Mouse (Mus musculus) embryonic stem cell, embryonic (primary cell): Measurements from ENCODE around the gene Cdh24.

Experiments
- CTCF ChIA-PET, 4 experiments: fragments of 300-600 bp in 2 of 4; fragments of 350-600 bp in 2 of 4; sonication (Branson Sonifier 250); formaldehyde crosslinking; loops; one replicate each; lab custom pipeline; 2022; ENCODE audit warnings: inconsistent platforms in 2 of 4; lab: Charles Lee
- POLR2A ChIA-PET, 4 experiments: fragments of 300-600 bp in 2 of 4; fragments of 350-600 bp in 2 of 4; sonication (Branson Sonifier 250); formaldehyde crosslinking; loops; one replicate each; lab custom pipeline; 2022; ENCODE audit warnings: antibody characterized with exemption in 4 of 4, inconsistent platforms in 1 of 4; lab: Charles Lee

Gene Cdh24

GRCm38 (mm10) chr14:54641305-54641969, at the start of gene Cdh24:
Cdh24 (minus strand) TSS chr14:54641364.
- ChIA-PET POLR2A (interaction anchor here (0.6 to 3.6 kb wide), 45 partner anchors 9 to 407 kb away, joined by 3 to 38 read pairs (median 4); partner anchors contain the start of genes Acin1 (in 2 of the 4), Haus4 (in 2 of the 4), Psmb5 (in 2 of the 4) and 1700123O20Rik (in 1 of the 4)), CTCF (interaction anchor here (0.5 to 4.2 kb wide), 57 partner anchors 9 to 1673 kb away, joined by 3 to 77 read pairs (median 4); partner anchors contain the start of genes 1700123O20Rik (in 2 of the 4), Psmb5 (in 2 of the 4), 4931414P19Rik (in 1 of the 4) and Acin1 (in 1 of the 4))

- ChIA-PET POLR2A (interaction anchor here in 3 of 4 experiments (0.6 to 2.4 kb wide), 46 partner anchors 8 to 464 kb away, joined by 3 to 18 read pairs (median 7); partner anchors contain the start of genes Cdh24 (in 2 of the 3), Cebpe (in 2 of the 3), Gm29776 (in 2 of the 3) and Psmb5 (in 2 of the 3)), CTCF (interaction anchor here in 3 of 4 experiments (0.5 to 2.1 kb wide), 8 partner anchors 18 to 163 kb away, joined by 3 to 28 read pairs (median 4); partner anchors contain the start of gene Cdh24 (in 1 of the 3))
Measured at GRCm38 (mm10) chr14:54687251-54687650, 46.1 kb upstream of the Cdh24 start.

GRCm38 (mm10) chr14:54686522-54687143, 45.5 kb upstream of the Cdh24 start, which contains the start of gene Acin1:
Acin1 (minus strand) TSS chr14:54686931.
- ChIA-PET POLR2A (interaction anchor here (0.6 to 2.4 kb wide), 99 partner anchors 8 to 463 kb away, joined by 3 to 18 read pairs (median 4); partner anchors contain the start of genes Psmb5 (in 3 of the 4), Cdh24 (in 2 of the 4), Cebpe (in 2 of the 4) and Efs (in 2 of the 4)), CTCF (interaction anchor here (0.5 to 2.1 kb wide), 32 partner anchors 8 to 273 kb away, joined by 3 to 28 read pairs (median 4); partner anchors contain the start of genes Cdh24 (in 2 of the 4), 4931414P19Rik (in 1 of the 4), Gm17606 (in 1 of the 4) and Slc7a7 (in 1 of the 4))

GRCm38 (mm10) chr14:54686063-54686521, 44.9 kb upstream of the Cdh24 start, which contains the start of gene 1700123O20Rik:
1700123O20Rik (plus strand) TSS chr14:54686216.
- POLR2A ChIA-PET, result interaction anchor here (0.6 to 2.4 kb wide), 99 partner anchors 9 to 447 kb away, joined by 3 to 18 read pairs (median 4); partner anchors contain the start of genes Psmb5 (in 3 of the 4), 4931414P19Rik (in 2 of the 4), Cdh24 (in 2 of the 4) and Efs (in 2 of the 4)
- CTCF ChIA-PET, result interaction anchor here (0.5 to 2.1 kb wide), 32 partner anchors 9 to 273 kb away, joined by 3 to 28 read pairs (median 4); partner anchors contain the start of genes Cdh24 (in 2 of the 4), 4931414P19Rik (in 1 of the 4), Gm17606 (in 1 of the 4) and Slc7a7 (in 1 of the 4)

DNA sequence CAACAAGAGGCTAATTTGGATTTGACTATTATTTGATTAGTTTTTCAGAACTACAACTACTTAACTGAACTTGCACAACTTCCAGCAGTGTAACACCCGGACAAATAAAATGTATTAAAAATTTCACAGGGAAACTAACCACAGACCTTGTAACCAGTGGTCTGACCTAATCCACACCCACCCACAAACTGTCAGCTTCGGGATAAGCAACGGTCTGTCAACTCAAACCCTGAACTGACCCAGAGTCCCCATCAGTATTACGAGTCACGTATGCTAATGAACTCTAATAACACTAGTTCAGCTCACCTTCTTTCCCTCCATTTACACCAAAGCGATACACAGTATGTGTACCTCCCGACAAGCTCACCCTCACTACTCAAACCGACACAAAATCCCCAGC, 44.3 kb upstream of the Cdh24 start:
- ChIA-PET CTCF (interaction anchor here in 3 of 4 experiments (0.5 to 2.1 kb wide), 15 partner anchors 11 to 144 kb away, joined by 3 to 28 read pairs (median 4); partner anchors contain the start of genes Cdh24 (in 2 of the 3), 4931414P19Rik (in 1 of the 3) and Gm17606 (in 1 of the 3)), POLR2A (interaction anchor here (0.6 to 2.4 kb wide), 63 partner anchors 9 to 432 kb away, joined by 3 to 18 read pairs (median 5); partner anchors contain the start of genes Gm29776 (in 2 of the 4), Haus4 (in 2 of the 4), Psmb5 (in 2 of the 4) and 4931414P19Rik (in 1 of the 4))

DNA sequence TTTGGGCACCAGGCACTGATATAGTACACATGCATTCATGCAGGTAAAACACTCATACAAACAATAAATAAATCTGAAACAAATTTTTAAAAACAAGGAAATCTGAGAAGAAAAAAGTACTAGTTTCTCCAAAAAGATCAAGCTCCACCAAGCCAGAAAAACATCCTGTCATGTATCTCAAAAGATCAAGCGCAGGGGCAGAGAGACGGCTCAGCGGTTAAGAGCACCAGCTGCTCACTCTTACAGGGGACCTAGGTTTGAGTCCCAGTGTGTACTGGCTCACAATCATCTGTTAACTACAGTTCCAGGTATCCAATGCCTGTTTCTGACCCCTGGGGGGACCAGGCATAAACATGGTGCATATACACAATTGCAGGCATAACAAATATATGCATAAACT, 41.2 kb upstream of the Cdh24 start:
- POLR2A ChIA-PET, result interaction anchor here in 1 of 4 experiments (1.0 to 2.9 kb wide), 5 partner anchors 8 to 27 kb away, joined by 3 to 10 read pairs (median 5); no protein-coding TSS in a partner anchor
- CTCF ChIA-PET, result interaction anchor here in 2 of 4 experiments (0.5 to 3.0 kb wide), 5 partner anchors 23 to 176 kb away, joined by 3 to 10 read pairs (median 3); no protein-coding TSS in a partner anchor

DNA sequence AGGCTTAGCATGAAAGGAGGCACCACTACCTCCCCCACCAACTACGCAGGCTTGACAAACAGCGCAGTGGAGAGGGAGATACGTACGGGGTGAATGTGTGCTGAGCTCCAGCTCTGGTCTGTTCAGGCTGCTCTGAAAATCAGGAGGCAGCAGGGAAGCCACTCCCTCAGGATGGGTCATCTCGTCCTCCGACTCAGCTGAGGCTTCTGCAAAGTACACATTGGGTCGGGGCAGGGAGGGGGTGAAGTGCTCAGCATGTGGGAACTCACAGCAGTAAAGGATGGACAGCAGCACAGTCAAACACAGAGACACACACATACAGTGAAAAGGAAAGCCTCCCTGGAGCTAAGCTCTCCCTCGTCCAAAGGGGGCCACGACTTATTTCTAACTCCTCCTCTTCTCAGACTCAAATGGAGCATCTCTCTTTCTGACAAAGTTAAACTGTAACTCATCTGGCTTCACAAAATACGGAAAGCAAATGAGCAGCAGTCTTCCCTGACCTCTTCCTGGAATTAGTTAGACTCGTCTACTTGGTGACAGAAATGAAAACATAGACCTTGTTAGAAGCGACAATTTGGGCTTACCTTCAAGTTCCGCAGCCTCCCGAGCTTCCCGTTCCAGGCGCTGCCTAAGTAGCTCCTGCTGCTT, 37.6 kb upstream of the Cdh24 start:
- POLR2A ChIA-PET, result interaction anchor here in 3 of 4 experiments (0.6 to 2.6 kb wide), 15 partner anchors 9 to 187 kb away, joined by 3 to 15 read pairs (median 3); partner anchors contain the start of gene Prmt5 (in 1 of the 3)
- CTCF ChIA-PET, result interaction anchor here (0.5 to 2.6 kb wide), 10 partner anchors 9 to 187 kb away, joined by 3 to 14 read pairs (median 4); no protein-coding TSS in a partner anchor

DNA sequence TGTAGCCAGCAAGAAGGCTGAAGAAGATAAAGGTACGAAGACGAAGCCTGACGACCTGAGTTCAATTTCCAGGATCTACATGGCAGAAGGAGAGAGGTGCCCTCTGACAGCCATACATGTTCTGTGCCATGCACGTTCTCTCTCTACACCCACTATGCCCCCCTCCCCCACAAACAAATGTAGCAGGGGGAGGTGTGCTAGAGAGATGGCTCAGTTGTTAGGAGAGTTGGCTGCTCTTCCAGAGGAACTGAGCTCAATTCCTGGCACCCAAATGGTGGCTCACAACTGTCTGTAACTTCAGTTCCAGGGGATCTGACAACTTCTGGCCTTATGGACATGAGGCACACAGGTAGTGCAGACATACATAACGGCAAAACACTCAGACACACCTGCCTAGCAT, 35.1 kb upstream of the Cdh24 start:
- POLR2A ChIA-PET, result interaction anchor here (0.6 to 3.2 kb wide), 7 partner anchors 10 to 257 kb away, joined by 3 to 17 read pairs (median 4); partner anchors contain the start of genes 1700123O20Rik (in 3 of the 4) and Acin1 (in 3 of the 4)
- CTCF ChIA-PET, result interaction anchor here in 2 of 4 experiments (0.7 to 1.0 kb wide), 2 partner anchors 17 to 22 kb away, joined by 3 to 5 read pairs; no protein-coding TSS in a partner anchor

DNA sequence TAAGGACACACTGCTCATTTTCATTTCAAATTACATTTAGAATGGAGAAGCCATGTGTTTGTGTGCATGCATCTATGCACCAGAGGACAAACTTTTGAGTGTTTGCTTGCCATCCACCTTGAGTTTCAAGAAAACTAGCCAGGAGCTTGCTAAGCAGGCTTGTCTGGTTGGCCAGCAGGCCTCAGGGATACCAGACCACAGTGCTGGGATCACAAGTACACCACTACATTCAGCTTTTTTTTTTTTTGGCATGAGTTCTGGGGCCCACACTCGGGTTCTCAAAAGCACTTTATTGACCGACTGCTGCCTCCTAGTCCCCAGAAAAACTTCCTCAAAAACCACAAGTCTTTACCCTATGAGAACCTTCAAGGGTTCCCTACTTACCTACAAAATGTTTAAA, 33.2 kb upstream of the Cdh24 start:
- CTCF ChIA-PET, result interaction anchor here in 2 of 4 experiments (1.0 to 2.0 kb wide), 3 partner anchors 15 to 169 kb away, joined by 3 to 8 read pairs (median 4); no protein-coding TSS in a partner anchor
- POLR2A ChIA-PET, result interaction anchor here (0.5 to 3.2 kb wide), 10 partner anchors 9 to 126 kb away, joined by 3 to 17 read pairs (median 4); partner anchors contain the start of genes 1700123O20Rik (in 2 of the 4) and Acin1 (in 2 of the 4)

DNA sequence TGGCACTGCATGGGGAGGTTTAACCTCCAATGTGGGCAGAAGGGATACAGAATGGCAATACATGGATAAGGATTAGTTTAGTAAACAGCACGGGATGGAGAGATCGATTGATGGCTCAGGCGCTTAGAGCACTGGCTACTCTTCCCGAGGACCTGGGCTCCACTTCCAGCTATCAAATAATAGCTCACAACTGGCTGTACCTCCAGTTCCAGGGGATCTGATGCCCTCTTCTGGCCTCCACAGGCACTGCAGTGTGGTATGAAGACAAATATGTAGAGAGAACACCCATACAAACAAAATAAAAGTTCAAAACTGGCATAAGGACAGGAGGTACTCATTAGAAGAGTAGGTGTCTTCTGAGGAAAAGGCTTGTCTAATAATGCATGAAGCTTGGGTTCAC, 28.2 kb upstream of the Cdh24 start:
- POLR2A ChIA-PET, result interaction anchor here in 3 of 4 experiments (0.6 to 2.9 kb wide), 22 partner anchors 9 to 116 kb away, joined by 3 to 20 read pairs (median 4); partner anchors contain the start of genes 1700123O20Rik (in 3 of the 3), Acin1 (in 2 of the 3), Haus4 (in 1 of the 3) and Psmb5 (in 1 of the 3)
- CTCF ChIA-PET, result interaction anchor here (0.5 to 3.0 kb wide), 56 partner anchors 8 to 605 kb away, joined by 3 to 51 read pairs (median 4); partner anchors contain the start of genes 1700123O20Rik (in 2 of the 4), Acin1 (in 2 of the 4), Cdh24 (in 2 of the 4) and Cebpe (in 1 of the 4)

GRCm38 (mm10) chr14:54664477-54665222, 23.5 kb upstream of the Cdh24 start:
- CTCF ChIA-PET, result interaction anchor here in 3 of 4 experiments (0.7 to 2.7 kb wide), 4 partner anchors 11 to 57 kb away, joined by 3 to 9 read pairs (median 4); no protein-coding TSS in a partner anchor

DNA sequence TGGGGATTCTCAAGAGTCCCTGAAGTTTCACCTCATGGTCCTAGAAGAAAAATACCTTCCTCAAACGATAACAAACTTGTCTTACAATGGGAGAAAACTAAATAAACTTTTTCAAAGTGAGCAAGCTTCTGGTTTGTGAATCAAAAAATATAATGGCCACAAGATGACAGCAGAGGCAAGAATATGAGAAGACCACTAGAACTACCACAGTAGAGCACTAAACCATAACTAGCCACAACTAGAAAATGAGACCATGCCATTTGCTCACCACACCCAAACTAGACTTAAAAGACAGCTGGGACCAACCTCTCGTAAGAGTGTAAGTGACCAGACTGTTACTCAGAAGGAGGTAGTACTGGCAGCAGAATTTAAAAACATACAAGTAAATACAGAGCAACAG, 18.8 kb upstream of the Cdh24 start:
- ChIA-PET POLR2A (interaction anchor here in 3 of 4 experiments (0.6 to 4.0 kb wide), 15 partner anchors 9 to 1707 kb away, joined by 3 to 20 read pairs (median 5); partner anchors contain the start of genes Acin1 (in 2 of the 3), Cdh24 (in 2 of the 3), 1700123O20Rik (in 1 of the 3) and Psmb11 (in 1 of the 3)), CTCF (interaction anchor here (0.6 to 7.0 kb wide), 31 partner anchors 9 to 158 kb away, joined by 3 to 44 read pairs (median 4); partner anchors contain the start of genes 1700123O20Rik (in 3 of the 4), Cdh24 (in 1 of the 4) and Cebpe (in 1 of the 4))

More at GRCm38 (mm10) chr14:54664477-54665222, 23.5 kb upstream of the Cdh24 start:
- POLR2A ChIA-PET, result interaction anchor here in 2 of 4 experiments (0.6 to 1.5 kb wide), 8 partner anchors 11 to 53 kb away, joined by 3 to 5 read pairs (median 3); partner anchors contain the start of genes 1700123O20Rik (in 2 of the 2) and Acin1 (in 1 of the 2)

- ChIA-PET CTCF (interaction anchor here in 2 of 4 experiments (0.6 to 5.9 kb wide), 7 partner anchors 10 to 81 kb away, joined by 3 to 77 read pairs (median 3); partner anchors contain the start of genes Cdh24 (in 2 of the 2) and Gm17606 (in 2 of the 2)), POLR2A (interaction anchor here (0.7 to 4.0 kb wide), 22 partner anchors 10 to 170 kb away, joined by 3 to 38 read pairs (median 4); partner anchors contain the start of genes 1700123O20Rik (in 3 of the 4), Acin1 (in 3 of the 4), Cdh24 (in 2 of the 4) and 4931414P19Rik (in 1 of the 4))
Measured at GRCm38 (mm10) chr14:54653496-54653895, 12.3 kb upstream of the Cdh24 start.

DNA sequence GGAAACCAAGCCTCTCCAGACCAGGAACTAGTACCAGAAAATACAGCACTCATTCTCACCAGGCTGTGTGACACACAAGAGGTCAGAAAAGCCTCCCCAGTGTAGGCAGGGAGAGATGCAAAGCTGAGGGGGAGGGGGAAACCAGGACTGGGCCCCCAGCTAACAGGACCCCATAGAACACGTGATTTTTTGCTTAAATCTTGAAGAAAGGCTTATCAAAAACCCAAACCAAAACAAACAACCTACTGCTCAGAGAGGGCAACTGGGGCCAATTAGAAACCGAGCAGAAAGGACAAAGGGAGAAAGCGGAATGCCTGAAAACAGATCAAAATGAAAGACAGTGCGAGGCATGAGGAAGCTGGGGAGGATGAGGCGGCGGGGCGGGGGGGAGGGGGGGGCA, 11.6 kb upstream of the Cdh24 start:
- ChIA-PET CTCF (interaction anchor here in 3 of 4 experiments (0.6 to 5.9 kb wide), 7 partner anchors 11 to 469 kb away, joined by 3 to 77 read pairs (median 4); partner anchors contain the start of genes Cdh24 (in 2 of the 3) and Gm17606 (in 2 of the 3)), POLR2A (interaction anchor here (0.6 to 4.0 kb wide), 12 partner anchors 10 to 235 kb away, joined by 3 to 38 read pairs (median 4); partner anchors contain the start of genes Cdh24 (in 2 of the 4), 1700123O20Rik (in 1 of the 4), Acin1 (in 1 of the 4) and Gm17606 (in 1 of the 4))
